Mouse (Mus musculus) liver, embryonic 15.5 days (tissue): ENCODE results near the gene Thoc7. TPM values are rescaled to one million over a fixed set of nuclear protein-coding genes. Genes with fewer than 3 reads are reported as not detected.

ENCODE experiments used
- ATAC-seq: fragments of 200-750 bp; cut with Nextera tagmentation; 2 replicates; pipeline ENCODE4 v1.8.0; 2017; ENCODE audit warnings: moderate number of reproducible peaks, mild to moderate bottlenecking, moderate library complexity; ENCODE audit not compliant: insufficient read depth
- H3K27ac ChIP-seq: fragments of 300-500 bp; sonication (generic); replicated peaks from 2 replicates; pipeline ENCODE4 v1.5.1; 2015; ENCODE audit warnings: mild to moderate bottlenecking, inconsistent platforms
- H3K27me3 ChIP-seq: fragments of 300-500 bp; sonication (generic); 2 replicates; pipeline ENCODE4 v1.6.1; 2015; ENCODE audit warnings: mild to moderate bottlenecking, inconsistent platforms
- H3K36me3 ChIP-seq: fragments of 300-500 bp; sonication (generic); replicated peaks from 2 replicates; pipeline ENCODE4 v1.6.1; 2015; ENCODE audit warnings: moderate library complexity, mild to moderate bottlenecking, inconsistent platforms
- H3K4me1 ChIP-seq: fragments of 300-500 bp; sonication (generic); replicated peaks from 2 replicates; pipeline ENCODE4 v1.6.1; 2015; ENCODE audit warnings: inconsistent platforms
- H3K4me2 ChIP-seq: fragments of 300-500 bp; sonication (generic); 2 replicates; pipeline ENCODE4 v1.6.1; 2015; ENCODE audit warnings: moderate library complexity, mild to moderate bottlenecking, inconsistent platforms
- H3K4me3 ChIP-seq: fragments of 300-500 bp; sonication (generic); replicated peaks from 2 replicates; pipeline ENCODE4 v1.5.1; 2015; ENCODE audit warnings: mild to moderate bottlenecking, inconsistent platforms
- H3K9ac ChIP-seq: fragments of 300-500 bp; sonication (generic); 2 replicates; pipeline ENCODE4 v1.6.1; 2015; ENCODE audit warnings: moderate library complexity, mild to moderate bottlenecking, inconsistent platforms
- H3K9me3 ChIP-seq: fragments of 300-500 bp; sonication (generic); replicated peaks from 2 replicates; pipeline ENCODE4 v1.6.1; 2016; ENCODE audit warnings: inconsistent platforms
- WGBS: fragments of 180-500 bp; shearing (Covaris S2); methylation state at CpG from one replicate; pipeline ENCODE4 v1.1.7; 2015; ENCODE audit warnings: mixed read lengths; ENCODE audit not compliant: insufficient replicate concordance; 5-methylcytosine and 5-hydroxymethylcytosine counted together
- polyA plus RNA-seq: library from polyadenylated mRNA; unstranded; fragments of >200 nt; fragmentation: Nextera tagmentation; extraction: Ambion mirVana; gene quantifications from 2 replicates; pipeline ENCODE4 v1.2.1, GENCODE M21; 2015

Thoc7 gene
- polyA plus RNA-seq, 1 experiment from 2014 or later = 72.1 TPM

- Histone ChIP-seq H3K4me3 (peak overlapping the region; percentile 44), H3K4me1 (no peaks in the 10 kb centered on the region; the same call in 1 of the 2 replicates), H3K27ac (no peak overlapping the region), H3K9me3 (no peaks in the 10 kb centered on the region), H3K36me3 (no peaks in the 10 kb centered on the region), H3K4me2 (peak overlapping the region; percentile 71), H3K27me3 (no peaks in the 10 kb centered on the region), H3K9ac (peak overlapping the region; percentile 32; the same call in 1 of the 2 replicates)
- peak; percentile 18; the same call in 1 of the 2 replicates for ATAC-seq
- 31% methylated on average over 31 of the region's 31 CpGs for WGBS
Observed at GRCm38 (mm10) chr14:13933290-13934051, 28.2 kb downstream of the Thoc7 start.

DNA sequence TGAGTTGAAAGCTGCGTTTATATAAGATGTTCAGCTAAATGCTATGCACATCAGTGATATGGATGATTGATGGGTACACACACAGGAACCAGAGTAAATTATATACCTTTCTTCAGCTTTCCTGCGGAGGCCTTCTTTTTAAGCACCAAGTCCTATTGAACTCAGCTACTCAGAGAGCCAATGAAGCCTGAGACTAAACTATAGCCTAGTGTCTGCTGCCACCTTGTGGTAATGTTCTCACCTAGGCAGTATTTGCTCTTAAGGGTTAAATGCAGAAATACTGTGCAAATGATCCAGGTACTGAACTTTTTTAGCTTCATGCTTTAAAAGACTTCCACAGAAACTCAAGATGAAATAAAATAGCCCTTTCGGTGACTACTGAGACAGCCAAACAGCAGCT, 44.0 kb downstream of the Thoc7 start:
- Histone ChIP-seq H3K27ac (no peak overlapping the region), H3K9me3 (no peaks in the 10 kb centered on the region), H3K36me3 (no peaks in the 10 kb centered on the region), H3K4me3 (no peak overlapping the region), H3K27me3 (no peaks in the 10 kb centered on the region), H3K4me1 (no peaks in the 10 kb centered on the region), H3K4me2 (no peak overlapping the region), H3K9ac (no peak overlapping the region)
- WGBS = 36% methylated on average over 3 of the region's 3 CpGs
- no peak for ATAC-seq

DNA sequence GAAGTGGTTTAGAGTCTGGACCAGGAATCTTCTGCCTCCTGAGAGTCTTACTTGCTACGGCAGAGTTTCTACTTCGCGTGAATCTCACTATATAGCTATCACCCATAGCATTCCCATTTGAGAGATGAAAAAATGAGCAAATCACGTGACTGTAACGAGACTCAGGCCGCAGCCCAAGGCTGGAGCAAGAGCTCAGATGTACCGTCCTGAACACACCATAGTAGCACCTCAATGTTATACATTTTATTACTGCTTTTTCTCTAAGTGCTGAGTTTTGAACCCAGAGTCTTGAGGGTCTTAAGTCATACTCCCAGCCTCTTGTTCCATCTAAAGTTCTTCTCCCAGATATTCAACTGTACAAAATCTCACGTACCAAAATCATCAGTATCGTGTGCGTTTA, 44.4 kb downstream of the Thoc7 start:
- WGBS = 73% methylated on average over 10 of the region's 10 CpGs
- no peaks in the 10 kb centered on the region for H3K36me3 ChIP-seq
- no peak overlapping the region for H3K4me2 ChIP-seq
- H3K4me3 ChIP-seq = no peak overlapping the region
- no peak for ATAC-seq
- no peaks in the 10 kb centered on the region for H3K4me1 ChIP-seq
- H3K9ac ChIP-seq = no peak overlapping the region
- H3K9me3 ChIP-seq = no peaks in the 10 kb centered on the region
- H3K27ac ChIP-seq = no peak overlapping the region
- no peaks in the 10 kb centered on the region for H3K27me3 ChIP-seq

GRCm38 (mm10) chr14:13915207-13915606, 46.4 kb downstream of the Thoc7 start:
- Histone ChIP-seq H3K4me3 (no peak overlapping the region), H3K9ac (no peak overlapping the region), H3K4me1 (no peaks in the 10 kb centered on the region), H3K27ac (no peak overlapping the region), H3K36me3 (no peaks in the 10 kb centered on the region), H3K9me3 (no peaks in the 10 kb centered on the region), H3K27me3 (no peaks in the 10 kb centered on the region), H3K4me2 (no peak overlapping the region)
- ATAC-seq = no peak
- WGBS = 51% methylated on average over 4 of the region's 4 CpGs

DNA sequence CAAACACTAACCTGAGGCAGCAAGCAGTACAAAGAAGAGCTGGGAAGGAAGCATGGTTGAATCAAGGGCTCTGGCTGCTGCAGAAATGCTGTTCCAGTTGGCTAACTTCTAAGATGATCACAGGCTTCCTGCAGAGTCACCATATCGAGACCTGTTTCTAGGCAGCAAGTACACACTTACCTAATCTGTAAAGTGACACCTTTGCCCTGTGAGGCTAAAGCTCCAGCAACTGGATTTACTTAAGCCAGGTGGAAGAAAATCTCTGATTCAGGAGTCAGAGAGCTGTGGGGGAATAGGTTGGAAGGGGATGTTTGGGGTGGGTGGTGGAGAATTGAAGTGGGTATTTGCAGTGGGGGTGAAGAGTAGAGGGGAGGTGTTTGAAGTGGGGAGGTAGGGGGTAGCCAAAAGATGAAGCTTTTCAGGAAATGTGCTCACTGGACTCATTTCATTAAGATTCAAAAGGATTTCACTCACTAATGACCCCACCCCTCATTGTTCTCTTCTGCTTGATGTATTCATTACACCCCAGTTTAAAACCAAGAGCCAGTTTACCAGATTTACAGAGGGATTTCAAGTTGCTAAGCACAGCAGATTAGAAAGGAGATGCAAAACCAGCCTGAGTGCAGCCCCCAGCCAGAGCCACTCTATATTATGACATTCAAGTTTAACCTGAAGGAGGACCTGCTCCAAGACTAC, 47.1 kb downstream of the Thoc7 start, which contains the start of gene Gm281:
TSS of gene Gm281 (minus strand) at position 92 of the 696 bp plus-strand sequence.
- Histone ChIP-seq H3K27me3 (no peaks in the 10 kb centered on the region), H3K4me2 (no peak within 1 kb of the TSS), H3K36me3 (no peaks in the 10 kb centered on the region), H3K27ac (no peak within 1 kb of the TSS), H3K4me1 (no peaks in the 10 kb centered on the region), H3K9me3 (no peaks in the 10 kb centered on the region), H3K4me3 (no peak within 1 kb of the TSS), H3K9ac (no peak within 1 kb of the TSS)
- ATAC-seq = no peak
- 34% methylated on average over 1 of the region's 1 CpGs for WGBS

GRCm38 (mm10) chr14:13910148-13910547, 51.5 kb downstream of the Thoc7 start:
- H3K27me3 ChIP-seq = no peaks in the 10 kb centered on the region
- H3K9me3 ChIP-seq = no peaks in the 10 kb centered on the region
- no peak overlapping the region for H3K9ac ChIP-seq
- ATAC-seq = no peak
- no peak overlapping the region for H3K27ac ChIP-seq
- H3K36me3 ChIP-seq = no peaks in the 10 kb centered on the region
- WGBS = 52% methylated on average over 2 of the region's 2 CpGs
- no peaks in the 10 kb centered on the region for H3K4me1 ChIP-seq
- H3K4me2 ChIP-seq = no peak overlapping the region
- H3K4me3 ChIP-seq = no peak overlapping the region

DNA sequence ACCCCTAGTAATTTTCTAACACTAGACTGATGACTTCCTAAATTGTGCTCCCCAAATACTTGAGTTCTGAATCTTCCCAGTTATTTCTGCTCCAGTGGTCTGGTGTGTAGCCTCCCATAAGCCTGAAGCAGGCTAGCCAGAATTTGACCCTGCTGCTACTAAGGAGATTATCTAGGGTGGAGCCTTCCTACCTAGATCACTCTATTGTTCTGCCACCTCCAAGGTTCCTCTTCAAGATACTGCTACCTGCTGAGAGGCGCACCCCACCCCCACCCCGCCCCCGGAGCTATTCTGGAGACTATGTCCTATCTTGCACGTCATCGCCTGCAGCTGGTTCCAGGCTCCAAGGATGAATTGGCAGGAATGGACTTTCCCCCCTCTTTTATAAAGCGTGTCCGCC, 54.5 kb downstream of the Thoc7 start:
- Histone ChIP-seq H3K4me2 (no peak overlapping the region), H3K36me3 (no peaks in the 10 kb centered on the region), H3K27me3 (no peaks in the 10 kb centered on the region), H3K27ac (no peak overlapping the region), H3K9me3 (no peaks in the 10 kb centered on the region), H3K9ac (no peak overlapping the region), H3K4me3 (no peak overlapping the region), H3K4me1 (no peaks in the 10 kb centered on the region)
- no peak for ATAC-seq
- 77% methylated on average over 7 of the region's 7 CpGs for WGBS

- 63% methylated on average over 1 of the region's 1 CpGs for WGBS
Observed at GRCm38 (mm10) chr14:13906461-13906860, 55.2 kb downstream of the Thoc7 start.

GRCm38 (mm10) chr14:13901611-13902067, 60.0 kb downstream of the Thoc7 start:
- no peaks in the 10 kb centered on the region for H3K4me1 ChIP-seq
- no peak for ATAC-seq
- H3K27ac ChIP-seq = no peak overlapping the region
- peaks cover 12% of the 10 kb centered on the region; the same call in 1 of the 2 replicates for H3K27me3 ChIP-seq
- no peaks in the 10 kb centered on the region for H3K36me3 ChIP-seq
- H3K9me3 ChIP-seq = no peaks in the 10 kb centered on the region
- 0 out of 2 replicates have a peak overlapping the region, but pooled peaks have one; percentile 18 for H3K9ac ChIP-seq
- peak overlapping the region; percentile 71 for H3K4me2 ChIP-seq
- H3K4me3 ChIP-seq = peak overlapping the region; percentile 46
- whole genome bisulfite sequencing = under 1% methylated on average over 22 of the region's 22 CpGs

More at GRCm38 (mm10) chr14:13906461-13906860, 55.2 kb downstream of the Thoc7 start:
- no peak overlapping the region for H3K4me2 ChIP-seq
- peaks cover 3% of the 10 kb centered on the region; the same call in 1 of the 2 replicates for H3K27me3 ChIP-seq
- no peak overlapping the region for H3K4me3 ChIP-seq
- H3K27ac ChIP-seq = no peak overlapping the region
- ATAC-seq = no peak
- no peaks in the 10 kb centered on the region for H3K4me1 ChIP-seq
- no peaks in the 10 kb centered on the region for H3K9me3 ChIP-seq
- H3K9ac ChIP-seq = no peak overlapping the region
- no peaks in the 10 kb centered on the region for H3K36me3 ChIP-seq
